Mouse (Mus musculus) neutrophil, adult 83 days (primary cell): ENCODE measurements around the gene Nadk. TPM values are rescaled to one million over a fixed set of nuclear protein-coding genes. Genes with fewer than 3 reads are reported as not detected.

ENCODE experiments used
- total RNA-seq, 2 experiments: library from RNA; stranded (reverse); gene quantifications; one replicate each; pipeline ENCODE4 v1.2.4; 2023

The Nadk gene
- total RNA-seq = 100 to 1,000 TPM; 330 to 334 TPM

DNA sequence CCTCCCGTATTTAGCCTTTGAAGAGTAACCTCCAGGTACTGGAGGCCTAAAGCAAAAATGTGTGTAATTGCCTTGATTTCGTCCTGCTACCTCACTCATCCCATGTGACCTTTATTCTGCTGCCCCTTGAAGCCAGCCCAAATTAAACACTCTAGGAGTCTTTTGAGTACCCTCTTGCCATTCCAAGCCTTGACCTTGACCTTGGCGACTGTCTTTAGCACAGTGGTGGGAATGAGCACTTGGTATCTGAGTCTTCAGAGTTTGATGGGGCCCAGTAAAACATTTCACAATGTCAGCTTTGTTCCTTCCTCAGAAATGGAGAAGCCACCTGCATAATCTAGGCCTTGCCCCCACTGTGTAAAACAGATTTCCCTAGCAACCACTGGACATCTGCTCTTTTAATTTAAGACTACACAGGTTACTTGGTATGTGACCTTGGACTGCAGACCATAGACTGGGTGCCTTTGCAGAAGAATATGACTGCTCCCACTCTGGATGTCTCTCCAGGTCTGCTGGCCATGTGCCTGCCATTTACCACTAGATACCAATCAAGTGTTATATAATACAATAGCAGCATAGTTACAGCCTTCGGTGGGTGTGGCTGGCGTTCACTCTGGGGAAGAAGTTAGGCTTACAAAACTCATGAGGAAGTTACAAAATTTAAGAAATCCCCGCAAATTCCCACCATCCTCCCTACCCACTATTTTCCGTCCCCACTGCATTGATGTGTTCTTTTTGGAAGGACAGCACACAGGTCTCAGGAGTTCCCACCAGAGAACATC lies at the start of gene Nadk:
TSS of gene Nadk (plus strand) at position 718 of the 782 bp plus-strand sequence.

DNA sequence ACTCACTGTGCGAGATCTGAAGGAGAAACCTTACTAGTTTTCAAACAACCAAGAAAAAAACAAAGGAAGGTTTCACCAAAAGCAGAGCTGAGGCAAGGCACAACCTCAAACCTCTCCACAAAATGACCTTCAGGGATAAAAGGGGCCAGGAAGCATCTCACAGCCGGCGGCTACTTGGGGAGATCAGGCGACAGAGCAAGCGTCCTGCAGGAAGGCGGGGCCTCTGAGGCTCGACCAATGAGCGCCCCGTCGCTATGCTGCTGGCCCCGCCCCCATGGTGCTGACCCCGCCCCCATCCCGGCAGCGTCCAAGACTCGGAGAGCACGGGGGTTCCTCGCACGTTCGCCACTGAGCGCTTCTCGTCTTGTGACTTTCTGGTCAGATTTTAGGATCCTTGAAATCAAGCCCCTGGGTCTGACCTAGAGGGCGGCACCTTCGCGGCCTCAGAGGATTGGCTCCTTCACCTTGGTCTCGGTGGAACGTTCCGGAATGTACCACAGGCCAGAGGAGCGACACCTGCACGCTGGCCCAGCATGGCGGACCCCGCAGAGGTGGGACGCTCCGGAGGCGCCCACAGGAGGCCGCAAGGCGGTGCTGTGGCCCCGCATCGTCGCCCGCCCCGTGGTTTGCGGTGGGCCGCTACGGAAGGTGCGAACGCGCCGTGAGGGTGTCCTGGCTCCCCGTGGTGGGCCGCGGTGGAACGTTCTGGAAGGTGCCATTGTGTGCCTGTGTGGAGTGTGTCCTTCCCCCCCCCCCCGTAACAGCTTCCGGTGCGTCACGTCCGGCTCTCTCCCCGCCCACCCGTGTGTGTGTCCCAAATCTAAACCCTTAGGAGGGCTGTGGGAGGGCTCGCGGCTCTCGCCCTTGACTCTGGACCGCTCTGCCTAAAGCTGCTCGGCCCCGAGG lies 39.2 kb downstream of the Nadk start, which contains the start of gene Slc35e2:
TSS of gene Slc35e2 (plus strand) at position 326 of the 906 bp plus-strand sequence.

GRCm38 (mm10) chr4:155624338-155625291 lies 62.4 kb downstream of the Nadk start, which contains the start of gene Cdk11b:
TSS of gene Cdk11b (plus strand) at chr4:155624854.

Other genes with a start within 250 kb of the Nadk start
- under 1 TPM; 0.28 to 0.79 TPM for gene Prkcz, start 201.0 kb upstream of the Nadk start, total RNA-seq
- not detected for gene Gabrd, start 164.3 kb upstream of the Nadk start, total RNA-seq
- gene Cfap74, start 153.2 kb upstream of the Nadk start, total RNA-seq = under 1 TPM; 0.48 to 0.55 TPM
- not detected for gene Tmem52, start 93.3 kb upstream of the Nadk start, total RNA-seq
- gene Gnb1, start 71.0 kb upstream of the Nadk start, total RNA-seq = 100 to 1,000 TPM; 248 to 278 TPM
- 10 to 100 TPM; 16.7 to 17.2 TPM for gene Slc35e2, start 39.0 kb downstream of the Nadk start, total RNA-seq
- 100 to 1,000 TPM; 112 to 122 TPM for gene Cdk11b, start 62.5 kb downstream of the Nadk start, total RNA-seq
- gene Gm10563, start 83.0 kb downstream of the Nadk start, total RNA-seq = not detected
- under 1 TPM; 0.39 to 0.75 TPM for gene Mmp23, start 91.0 kb downstream of the Nadk start, total RNA-seq
- gene Mib2, start 106.8 kb downstream of the Nadk start, total RNA-seq = 10 to 100 TPM; 36.8 TPM
- gene Fndc10, start 132.0 kb downstream of the Nadk start, total RNA-seq = under 1 TPM; 0.49 to 0.57 TPM
- 10 to 100 TPM; 87.7 to 96.0 TPM for gene Ssu72, start 142.4 kb downstream of the Nadk start, total RNA-seq
- gene Tmem240, start 172.4 kb downstream of the Nadk start, total RNA-seq = under 1 TPM; 0.18 to 0.20 TPM
- gene Atad3a, start 198.7 kb downstream of the Nadk start, total RNA-seq = 10 to 100 TPM; 14.9 to 15.3 TPM
- under 1 TPM; 0.09 to 0.11 TPM for gene Vwa1, start 212.3 kb downstream of the Nadk start, total RNA-seq
- gene Tmem88b, start 223.5 kb downstream of the Nadk start, total RNA-seq = not detected
- gene Ankrd65, start 228.1 kb downstream of the Nadk start, total RNA-seq = not detected
- gene Mrpl20, start 240.5 kb downstream of the Nadk start, total RNA-seq = 10 to 100 TPM; 47.8 to 55.1 TPM